Mouse (Mus musculus) heart, adult 18-20 months (tissue): Measurements from ENCODE around the gene Supt3. TPM values are rescaled to one million over a fixed set of nuclear protein-coding genes. Genes with fewer than 3 reads are reported as not detected.

Experiments used
- DNase-seq, 2 experiments: peaks; one replicate each; pipeline ENCODE4 v3.0.0; 2021 to 2022; ENCODE audit warnings: mixed read lengths in 1 of 2
- total RNA-seq, 2 experiments: library from RNA; stranded (reverse); gene quantifications; 2 replicates each; pipeline ENCODE4 v1.2.3; 2021

Gene Supt3
- total RNA-seq, 2 experiments from 2014 or later = 16.4 to 18.4 TPM

DNA sequence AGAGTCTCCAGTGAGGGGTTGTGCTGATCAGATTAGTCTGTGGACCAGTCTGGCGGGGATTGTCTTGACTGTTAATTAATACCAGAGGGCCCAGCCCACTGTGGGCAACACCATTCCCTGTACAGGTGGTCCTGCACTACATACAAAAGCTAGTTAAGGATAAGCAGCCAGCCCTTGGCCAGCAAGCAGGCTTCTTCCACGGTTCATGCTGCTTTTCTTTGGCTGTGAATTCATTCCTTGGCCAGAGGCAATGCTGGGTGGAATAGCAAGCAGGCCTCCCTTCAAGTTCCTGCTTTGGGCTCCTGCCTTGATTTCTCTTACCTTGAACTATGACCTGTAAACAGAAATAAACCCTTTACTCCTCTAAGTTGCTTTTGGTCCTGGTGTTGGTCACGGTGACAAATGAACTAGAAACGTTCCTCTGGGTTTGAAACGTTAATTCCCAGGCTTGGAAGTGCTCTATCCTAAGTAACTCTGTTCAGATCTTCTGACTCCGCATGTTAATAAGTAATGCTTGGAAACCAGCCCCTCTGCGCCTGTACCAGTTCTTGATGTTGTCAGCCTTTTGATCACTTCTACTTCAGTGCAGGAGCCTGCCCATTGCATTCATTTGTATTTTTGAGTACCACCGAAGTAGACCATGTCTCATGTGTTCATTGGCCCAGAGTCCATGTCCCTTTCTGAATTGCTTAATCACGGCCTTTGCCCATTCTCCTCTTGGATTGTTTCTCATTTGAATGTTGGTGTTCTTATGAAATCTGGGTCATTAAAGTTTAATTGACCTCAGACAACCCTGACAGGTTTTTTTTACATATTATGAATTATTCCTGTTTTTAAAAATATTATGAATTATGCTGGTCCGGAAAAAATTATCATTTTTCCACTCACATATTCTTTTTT lies 356.8 kb downstream of the Supt3 start:
- DNase-seq = no peak

DNA sequence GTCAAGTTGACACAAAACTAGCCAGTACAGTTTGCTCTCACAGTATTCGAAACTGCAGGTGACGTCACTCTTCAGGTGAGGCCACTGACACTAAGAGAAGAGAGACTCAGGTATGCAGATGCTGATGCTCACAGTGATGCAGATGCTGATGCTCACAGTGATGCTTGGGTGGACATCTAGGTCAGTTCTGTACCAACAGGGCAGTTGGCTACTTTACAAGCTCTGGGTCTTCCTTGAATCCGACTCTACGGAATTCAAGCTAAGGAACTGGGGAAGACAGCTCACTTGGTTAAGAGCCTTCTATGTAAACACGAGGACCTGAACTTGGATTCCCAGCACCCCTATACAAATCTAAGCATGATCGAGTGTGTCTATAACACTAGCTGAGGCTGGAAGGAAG lies 359.5 kb downstream of the Supt3 start:
- DNase-seq = no peak

DNA sequence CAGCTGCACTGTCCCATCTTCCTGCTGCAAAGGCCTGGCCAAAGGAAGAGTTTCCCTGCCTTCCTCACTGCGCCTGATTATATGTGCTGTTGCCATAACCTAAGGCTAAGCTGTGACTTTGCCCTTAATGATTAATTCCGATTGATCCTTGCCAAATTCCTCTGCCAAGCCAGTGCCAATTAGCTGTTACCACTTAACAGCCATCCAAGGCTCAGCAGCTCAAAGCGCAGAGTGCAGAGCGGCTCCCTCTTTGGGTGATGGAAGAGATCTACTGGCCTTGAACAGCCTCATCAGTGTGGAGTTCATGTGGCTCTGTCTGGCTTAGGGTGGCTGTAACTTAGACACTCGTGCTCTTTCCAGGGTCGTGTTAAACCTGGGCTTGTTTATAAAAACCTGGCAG lies 366.1 kb downstream of the Supt3 start:
- DNase-seq = no peak

DNA sequence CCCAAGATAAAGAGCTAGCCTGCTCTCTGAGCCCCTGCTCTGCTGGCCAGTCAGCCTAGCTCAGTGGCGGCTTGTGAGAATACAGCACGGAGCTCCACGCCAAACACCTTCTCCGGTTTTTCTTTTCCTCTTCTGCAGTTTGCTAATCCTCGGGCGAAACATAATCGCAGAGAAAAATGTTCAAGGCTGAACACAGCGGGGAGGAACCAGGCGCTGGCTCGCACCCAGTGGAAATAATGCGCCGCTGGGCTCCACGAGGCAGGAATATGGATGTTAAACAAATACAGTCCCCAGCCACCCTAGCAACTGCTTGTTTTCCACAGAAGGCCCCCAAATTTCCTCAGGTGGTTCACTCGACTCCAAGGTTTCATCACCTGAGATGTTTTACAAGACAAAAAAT lies 367.7 kb downstream of the Supt3 start:
- no peak for DNase-seq

DNA sequence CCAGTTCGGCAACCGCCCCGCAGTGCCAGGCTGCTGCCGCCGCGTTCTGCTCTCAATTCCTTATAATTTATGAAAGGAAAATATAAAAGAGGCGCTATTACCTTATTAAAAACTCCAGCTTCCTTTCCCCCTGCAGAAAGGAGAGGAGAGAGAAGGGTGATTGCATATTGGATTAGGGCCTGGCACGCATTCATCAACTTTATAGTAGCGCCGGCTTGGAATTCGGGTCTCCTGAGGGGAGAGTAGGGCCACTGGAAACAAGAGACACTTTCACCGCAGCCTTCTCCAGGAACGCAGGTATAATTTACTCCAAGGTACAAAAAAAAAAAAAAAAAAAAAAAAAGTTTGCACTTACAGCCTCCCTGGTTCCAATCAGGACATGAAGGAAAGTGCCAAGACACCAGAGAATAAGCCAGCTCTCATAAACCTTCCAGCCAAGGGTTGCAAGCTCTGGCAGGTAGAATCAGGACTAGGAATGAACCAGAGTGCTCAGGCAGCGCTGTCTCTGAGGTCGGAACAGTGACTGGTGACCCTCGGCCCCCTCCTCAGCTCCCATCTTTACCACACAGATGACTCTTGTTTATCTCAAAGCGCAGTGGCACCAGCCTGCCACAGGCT lies 374.5 kb downstream of the Supt3 start:
- no peak for DNase-seq

DNA sequence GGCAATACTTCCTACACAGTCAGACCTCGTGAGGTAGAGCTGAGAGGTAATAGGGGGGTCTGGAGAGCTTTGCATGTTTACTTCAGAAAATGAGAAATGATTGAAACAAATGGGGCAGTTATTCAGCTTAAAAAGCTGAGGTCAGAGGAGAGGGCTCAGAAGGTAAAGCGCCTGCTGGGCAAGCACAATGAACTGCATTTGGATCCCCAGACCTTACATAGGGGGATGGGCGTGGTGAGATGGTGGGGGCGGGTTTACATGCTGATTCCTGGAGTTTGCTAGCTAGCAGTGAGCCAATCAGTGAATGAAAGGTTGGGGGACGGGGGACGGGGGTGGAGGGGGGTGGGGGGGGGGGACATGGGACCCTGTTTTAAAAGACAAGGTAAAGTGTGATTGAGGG lies 376.8 kb downstream of the Supt3 start:
- DNase-seq = no peak

DNA sequence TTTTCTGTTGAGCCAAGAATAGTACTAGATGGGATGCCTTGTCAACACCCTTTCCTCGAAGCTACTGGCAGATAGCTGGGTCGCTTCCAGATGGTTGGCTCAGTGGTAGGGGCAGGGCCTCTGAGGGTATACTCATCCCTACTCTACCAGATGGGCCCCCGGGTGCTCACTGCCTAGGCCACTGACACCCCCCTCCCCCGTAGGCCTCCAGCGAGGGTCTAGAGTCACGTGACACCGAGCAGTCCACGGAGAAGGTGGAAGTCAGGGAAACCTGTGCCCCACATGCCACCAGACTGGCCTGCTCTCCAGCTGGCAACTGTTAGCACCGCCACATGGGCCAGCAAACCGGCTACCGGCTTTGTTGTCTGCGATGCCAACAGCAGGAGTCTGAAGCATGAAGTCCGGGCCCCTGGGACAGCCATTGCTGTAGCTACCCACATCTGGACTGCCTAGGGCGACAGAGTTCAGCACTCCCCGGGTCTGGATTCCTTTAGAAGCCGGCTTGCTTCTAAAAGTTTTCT lies 381.3 kb downstream of the Supt3 start:
- DNase-seq = peak; percentile 51 to 65

DNA sequence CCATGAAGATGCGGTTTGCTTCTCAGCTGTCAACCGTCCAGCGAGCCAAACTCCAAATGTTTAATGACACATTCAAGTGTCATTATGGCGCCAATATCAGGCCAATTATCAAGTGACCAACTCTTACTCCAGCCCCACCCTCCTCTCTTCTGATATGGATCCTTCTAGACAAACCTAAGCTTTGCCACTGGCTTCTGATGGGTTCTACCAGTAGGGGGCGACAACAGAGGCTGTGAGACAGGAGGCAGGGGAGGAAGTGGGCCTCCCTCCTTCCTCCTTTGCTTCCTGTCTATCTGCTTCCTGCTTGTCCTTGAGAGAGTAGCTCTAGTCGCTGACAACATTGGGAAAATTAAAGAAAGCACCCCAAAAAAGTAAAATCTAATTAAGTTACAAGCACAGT lies 383.7 kb downstream of the Supt3 start:
- DNase-seq = no peak

DNA sequence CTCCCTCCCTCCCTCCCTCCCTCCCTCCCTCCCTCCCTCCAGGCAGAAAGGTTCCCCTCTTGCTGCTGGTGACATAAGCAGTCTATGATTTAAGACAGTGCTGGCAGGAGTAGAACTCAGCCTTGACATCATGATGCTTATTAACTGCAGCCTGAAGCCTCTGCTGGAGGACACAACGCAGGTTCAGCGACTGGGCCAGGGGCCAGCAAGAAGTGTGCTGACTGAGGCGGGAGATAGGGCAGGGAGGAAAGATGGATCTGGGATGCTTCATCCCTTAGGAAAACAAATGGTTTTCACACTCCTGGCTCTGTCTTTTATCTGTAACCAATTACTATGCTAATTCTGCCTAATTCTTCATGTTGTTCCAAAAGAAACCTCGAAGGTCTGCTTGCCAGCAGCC lies 388.8 kb downstream of the Supt3 start:
- no peak for DNase-seq

Other genes starting within 250 kb of the Supt3 start
- under 1 TPM; 0.35 to 0.41 TPM for gene Runx2, start 37.6 kb downstream of the Supt3 start, total RNA-seq